Comparison of ENCODE assay signal across 12 mouse cellular contexts in genomic region chr9:47387221-47387620, GRCm38 (mm10).
DNase-seq lines count a peak whose midpoint lies in the region.
"Had no signal": no experiment of that assay in that cellular context is flagged by ENCODE, and none has a peak within 500 bp of the region (broad histone marks: within the 10 kb centered on the region; RNA-seq: fewer than 3 reads in every experiment).

No protein-coding gene starts in this region.

- intact Hi-C loops in left cerebral cortex, postnatal 4 days (cut with DNase I): no loop called here

- DNase-seq in frontal cortex, adult 2 months (ENCODE audit: extremely low spot score in 1 of 2, low spot score in 1 of 2): peak; percentile 20 to 57
- DNase-seq in frontal cortex, postnatal 14 days (ENCODE audit: low spot score in 2 of 2): no peak
- DNase-seq in left cerebral cortex, adult 18-20 months (ENCODE audit: low spot score in 2 of 2): peak; percentile 42 to 54
- DNase-seq in left cerebral cortex, postnatal 4 days: no peak
- peak; percentile 60 to 67 for DNase-seq in right cerebral cortex, adult 2 months (ENCODE audit: low spot score in 2 of 2)
- no peak for DNase-seq in right cerebral cortex, postnatal 10 days (ENCODE audit: low spot score in 2 of 2)
- DNase-seq in right cerebral cortex, postnatal 36 days (ENCODE audit: low spot score in 2 of 2): peak; percentile 25 to 35
- DNase-seq in spleen, postnatal 36 days (ENCODE audit: low spot score in 2 of 2): no peak
- DNase-seq: adrenal gland, postnatal 36 days; heart, postnatal 36 days; kidney, postnatal 4 days; lung, adult 18-20 months had no signal

Comparison
In these comparisons a context has a peak if more than half of its experiments do, and no peak if none do; other contexts are left out.
1. DNase-seq: peak in frontal cortex, adult 2 months (2 of 2), left cerebral cortex, adult 18-20 months (2 of 2), right cerebral cortex, adult 2 months (2 of 2) and right cerebral cortex, postnatal 36 days (2 of 2); none in frontal cortex, postnatal 14 days (0 of 2), left cerebral cortex, postnatal 4 days (single experiment), right cerebral cortex, postnatal 10 days (0 of 2) and spleen, postnatal 36 days (0 of 2).